Mouse (Mus musculus): ENCODE results near the gene Arfip1.

DNA sequence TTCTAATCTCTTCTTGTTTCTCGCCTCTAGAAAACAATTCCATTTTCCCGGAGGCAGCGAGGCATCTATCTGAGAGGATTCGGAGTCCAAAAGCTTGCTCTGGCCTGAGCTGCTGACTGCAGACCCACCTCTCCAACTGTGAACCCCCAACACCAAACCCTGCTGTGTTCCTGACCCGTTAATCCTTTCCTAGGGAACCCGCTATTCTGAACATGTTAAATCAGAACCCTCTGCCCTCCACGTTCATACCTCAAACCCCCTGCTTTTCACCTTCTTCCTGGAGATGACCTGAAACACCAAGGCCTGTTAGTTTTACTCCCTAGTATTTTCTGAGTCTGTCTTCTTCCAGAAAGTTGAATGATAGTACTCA lies 33.4 kb upstream of the Arfip1 start:
- TF ChIP-seq CTCF (IDR thresholded peaks at IDR 0.05; ENCODE audit: low read depth) (no peak), EP300 (optimal IDR thresholded peaks at IDR 0.05) (no peak)
